Mouse (Mus musculus) CH12.LX (cell line): ENCODE results near the gene Mfsd4a.

Experiments used
- CHD2 ChIP-seq: IDR thresholded peaks from 2 replicates; pipeline ENCODE4 v1.6.1; 2011; ENCODE audit warnings: low read length, improper control_type of control experiment
- CTCF ChIP-seq, 2 experiments: IDR thresholded peaks in 1 of 2; conservative IDR thresholded peaks in 1 of 2; 2 replicates each; pipeline ENCODE4 v1.5.1; 2011 to 2012; ENCODE audit warnings: low read depth in 2 of 2, low read length in 2 of 2, improper control_type of control experiment in 1 of 2, inconsistent platforms in 1 of 2, mild to moderate bottlenecking in 1 of 2, moderate library complexity in 1 of 2
- EP300 ChIP-seq: IDR thresholded peaks from 2 replicates; pipeline ENCODE4 v1.6.1; 2011; ENCODE audit warnings: low read length, improper control_type of control experiment
- ETS1 ChIP-seq: conservative IDR thresholded peaks from 2 replicates; pipeline ENCODE4 v1.6.1; 2012; ENCODE audit warnings: low read depth, mild to moderate bottlenecking, inconsistent platforms, low read length, improper control_type of control experiment, moderate library complexity
- JUN ChIP-seq: IDR thresholded peaks from 2 replicates; pipeline ENCODE4 v1.6.1; 2011; ENCODE audit warnings: low read depth, mild to moderate bottlenecking, low read length, improper control_type of control experiment, moderate library complexity; ENCODE audit not compliant: insufficient read depth
- MYC ChIP-seq: IDR thresholded peaks from 2 replicates; pipeline ENCODE4 v1.6.1; 2011; ENCODE audit warnings: low read depth, mild to moderate bottlenecking, improper control_type of control experiment, low read length
- POLR2A ChIP-seq: IDR thresholded peaks from 2 replicates; pipeline ENCODE4 v1.6.1; 2011; ENCODE audit warnings: low read depth, mild to moderate bottlenecking, improper control_type of control experiment, low read length
- RAD21 ChIP-seq: IDR thresholded peaks from 2 replicates; pipeline ENCODE4 v1.6.1; 2011; ENCODE audit warnings: low read depth, mild to moderate bottlenecking, low read length, improper control_type of control experiment, moderate library complexity
- SIN3A ChIP-seq: IDR thresholded peaks from 2 replicates; pipeline ENCODE4 v1.6.1; 2012; ENCODE audit warnings: low read length, improper control_type of control experiment, inconsistent platforms
- USF2 ChIP-seq: conservative IDR thresholded peaks from 2 replicates; pipeline ENCODE4 v1.6.1; 2011; ENCODE audit warnings: low read depth, low read length, improper control_type of control experiment
- ZC3H11A ChIP-seq: IDR thresholded peaks from 2 replicates; pipeline ENCODE4 v1.6.1; 2012; ENCODE audit warnings: low read depth, mild to moderate bottlenecking, inconsistent platforms, low read length, improper control_type of control experiment
- ZNF384 ChIP-seq: IDR thresholded peaks from 2 replicates; pipeline ENCODE4 v1.6.1; 2012; ENCODE audit warnings: low read depth, low read length, improper control_type of control experiment, inconsistent platforms

GRCm38 (mm10) chr1:132090266-132090665 is 22.4 kb upstream of the Mfsd4a start:
- TF ChIP-seq POLR2A, result no peak
- TF ChIP-seq CTCF (conservative IDR thresholded peaks at IDR 0.05 in 1 of 2, IDR thresholded peaks at IDR 0.05 in 1 of 2; ENCODE audit: low read depth in 2 of 2, low read length in 2 of 2), result no peak
- TF ChIP-seq EP300, result no peak
- no peak for TF ChIP-seq RAD21
- TF ChIP-seq MYC, result no peak
- no peak for TF ChIP-seq ETS1
- TF ChIP-seq SIN3A, result no peak
- TF ChIP-seq JUN, result no peak
- no peak for TF ChIP-seq ZNF384
- no peak for TF ChIP-seq USF2
- TF ChIP-seq CHD2, result no peak
- no peak for TF ChIP-seq ZC3H11A
